Mouse (Mus musculus): ENCODE measurements at regions not wholly inside any gene's neighbourhood (a gene's known extent, or its start where the extent isn't known, plus 50 kb on each side); places are given as distances from the start of the nearest gene placed in this dataset.
"Not testable (repeated sequence)": the region's sequence is repeated elsewhere in the genome, so short reads cannot be mapped to it uniquely, and the experiment has no call there.

GRCm38 (mm10) chr4:131413380-131413779, 424.7 kb downstream of the Ptpru start:
- intact Hi-C loops (cut with DNase I): no loop called here

- intact Hi-C loops (cut with DNase I): no loop called here
Measured at GRCm38 (mm10) chr4:131415453-131415852, 422.6 kb downstream of the Ptpru start.

- intact Hi-C loops (cut with DNase I): no loop called here
Measured at GRCm38 (mm10) chr4:131416209-131416608, 421.9 kb downstream of the Ptpru start.

- intact Hi-C loops (cut with DNase I): no loop called here
Measured at GRCm38 (mm10) chr4:131417159-131417748, 420.8 kb downstream of the Ptpru start.

GRCm38 (mm10) chr4:131425311-131425710, 412.8 kb downstream of the Ptpru start:
- intact Hi-C loops (cut with DNase I): loop anchor here (5.0 kb wide), 1 partner anchor 58 kb away; no protein-coding TSS in a partner anchor

GRCm38 (mm10) chr4:131427871-131428270, 410.2 kb downstream of the Ptpru start:
- intact Hi-C loops (cut with DNase I): loop anchor here (5.0 kb wide), 1 partner anchor 61 kb away; no protein-coding TSS in a partner anchor

GRCm38 (mm10) chr4:131429356-131429755, 408.7 kb downstream of the Ptpru start:
- intact Hi-C loops (cut with DNase I): loop anchor here (5.0 kb wide), 1 partner anchor 62 kb away; no protein-coding TSS in a partner anchor

- intact Hi-C loops (cut with DNase I): loop anchor here (2.0 kb wide), 1 partner anchor 178 kb away; no protein-coding TSS in a partner anchor
Measured at GRCm38 (mm10) chr4:131430420-131430819, 407.7 kb downstream of the Ptpru start.

GRCm38 (mm10) chr4:131431188-131431587, 406.9 kb downstream of the Ptpru start:
- intact Hi-C loops (cut with DNase I): loop anchor here (2.0 kb wide), 1 partner anchor 178 kb away; no protein-coding TSS in a partner anchor

GRCm38 (mm10) chr4:131432591-131433177, 405.4 kb downstream of the Ptpru start:
- intact Hi-C loops (cut with DNase I): no loop called here

GRCm38 (mm10) chr4:131435222-131435621, 402.9 kb downstream of the Ptpru start:
- intact Hi-C loops (cut with DNase I): no loop called here

GRCm38 (mm10) chr4:131438403-131438802, 399.7 kb downstream of the Ptpru start:
- intact Hi-C loops (cut with DNase I): no loop called here

- intact Hi-C loops (cut with DNase I): no loop called here
Measured at GRCm38 (mm10) chr4:131438883-131439282, 399.2 kb downstream of the Ptpru start.

- intact Hi-C loops (cut with DNase I): no loop called here
Measured at GRCm38 (mm10) chr4:131440845-131441244, 397.2 kb downstream of the Ptpru start.

GRCm38 (mm10) chr4:131443518-131443917, 394.6 kb downstream of the Ptpru start:
- intact Hi-C loops (cut with DNase I): no loop called here

- intact Hi-C loops (cut with DNase I): not testable (repeated sequence)
Measured at GRCm38 (mm10) chr4:131450296-131450695, 387.8 kb downstream of the Ptpru start.

GRCm38 (mm10) chr4:131457551-131457950, 380.5 kb downstream of the Ptpru start:
- intact Hi-C loops (cut with DNase I): no loop called here

- intact Hi-C loops (cut with DNase I): no loop called here
Measured at GRCm38 (mm10) chr4:131459746-131460145, 378.3 kb downstream of the Ptpru start.

GRCm38 (mm10) chr4:131461312-131461711, 376.8 kb downstream of the Ptpru start:
- intact Hi-C loops (cut with DNase I): no loop called here

- intact Hi-C loops (cut with DNase I): no loop called here
Measured at GRCm38 (mm10) chr4:131461728-131462127, 376.4 kb downstream of the Ptpru start.

- intact Hi-C loops (cut with DNase I): no loop called here
Measured at GRCm38 (mm10) chr4:131475023-131475422, 363.1 kb downstream of the Ptpru start.

- intact Hi-C loops (cut with DNase I): no loop called here
Measured at GRCm38 (mm10) chr4:131478923-131479322, 359.2 kb downstream of the Ptpru start.
